Mouse (Mus musculus): ENCODE results near the gene Lyrm9.
"Not testable (repeated sequence)": the region's sequence is repeated elsewhere in the genome, so short reads cannot be mapped to it uniquely, and the experiment has no call there.

The Lyrm9 gene

DNA sequence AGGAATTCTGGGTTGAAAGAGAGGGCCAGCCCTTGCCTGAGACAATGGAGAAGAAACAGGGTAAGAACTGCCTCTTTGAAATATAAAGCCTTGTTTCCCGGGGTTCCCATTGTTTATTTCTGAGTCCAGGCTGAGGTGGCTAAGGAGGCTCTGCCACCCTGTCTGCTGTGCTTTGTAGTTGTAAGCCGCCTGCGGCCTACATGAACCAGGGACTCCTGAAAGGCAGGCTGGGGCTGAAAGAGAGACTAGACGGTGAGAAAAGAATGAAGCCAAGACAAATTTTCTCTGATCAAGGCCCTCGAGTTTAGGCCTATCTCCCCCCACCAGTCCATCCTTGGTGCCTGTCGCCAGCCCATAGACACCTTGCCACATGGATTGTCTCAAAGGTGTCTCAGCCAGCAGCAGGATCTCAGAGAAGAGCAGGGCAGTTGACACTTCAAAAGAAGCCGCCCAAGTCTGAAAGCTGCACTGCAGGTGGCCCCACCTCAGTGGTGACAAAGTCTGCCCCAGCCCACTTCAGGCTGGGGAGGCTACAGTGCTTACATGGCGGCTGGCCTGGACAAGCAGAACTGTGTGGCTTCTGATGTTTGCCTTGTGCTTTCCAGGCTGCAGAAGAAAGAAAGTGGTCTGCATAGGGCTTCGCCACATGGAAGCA lies 25.0 kb downstream of the Lyrm9 start:
- no peak for DNase-seq (ENCODE audit: low spot score in 2 of 2)

DNA sequence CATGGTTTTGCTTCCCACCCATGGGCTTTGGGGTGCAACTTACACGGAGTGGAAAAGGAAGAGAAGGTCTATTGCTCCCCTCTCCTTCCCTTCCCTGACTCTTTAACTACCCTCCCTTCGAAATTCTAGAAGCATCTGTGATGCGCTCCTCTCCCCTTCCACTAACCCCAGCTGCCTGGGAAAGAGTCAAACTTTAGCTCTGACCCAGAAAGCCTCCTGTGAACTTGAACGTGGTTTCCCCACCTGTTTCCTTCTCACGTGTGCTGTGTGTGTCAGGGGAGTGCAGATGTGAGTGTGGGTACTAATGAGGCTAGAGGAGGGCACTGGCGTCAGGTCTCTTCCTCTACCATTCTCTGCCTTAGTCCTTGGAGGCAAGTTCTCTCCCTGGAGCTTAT lies 25.5 kb downstream of the Lyrm9 start:
- no peak for DNase-seq (ENCODE audit: low spot score in 2 of 2)

DNA sequence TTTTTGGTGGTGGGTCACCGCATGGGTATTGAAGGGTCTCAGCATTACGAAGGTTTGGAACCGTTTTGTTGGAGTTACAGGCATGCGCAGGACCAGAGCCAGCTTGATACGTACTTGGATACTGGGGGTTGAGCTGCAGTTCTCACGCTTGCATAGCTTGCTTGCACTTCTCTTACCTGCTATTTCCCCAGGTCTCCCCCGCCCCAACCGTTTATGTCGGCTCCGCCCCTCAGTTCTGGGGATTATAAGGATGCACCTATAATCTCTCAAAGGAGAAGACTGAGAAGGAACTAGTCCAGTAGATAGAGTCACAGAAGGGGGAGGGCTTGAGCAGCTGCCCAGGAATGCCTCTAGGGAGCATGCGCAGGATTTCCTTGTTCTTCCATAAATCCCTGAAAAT lies 26.1 kb downstream of the Lyrm9 start:
- no peak for DNase-seq (ENCODE audit: low spot score in 2 of 2)

DNA sequence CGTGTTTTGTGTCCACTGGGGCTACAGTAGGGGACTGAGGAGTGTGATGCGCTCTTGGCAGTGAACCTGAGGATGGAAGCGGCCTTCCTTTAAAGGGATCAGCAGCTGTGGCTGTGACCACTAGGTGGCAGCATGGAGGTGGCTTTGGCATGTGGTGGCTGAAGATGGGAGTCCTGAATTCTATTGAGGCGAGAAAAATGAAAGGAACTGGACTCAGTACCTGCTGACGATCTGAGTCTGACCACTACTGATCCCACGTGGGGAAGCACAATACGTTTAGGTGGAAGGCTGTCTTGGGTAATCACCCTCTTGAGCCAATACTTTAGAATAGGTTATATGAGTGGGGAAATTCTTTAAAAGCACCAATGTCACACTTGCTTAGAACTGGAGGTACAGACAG lies 29.9 kb downstream of the Lyrm9 start:
- peak; percentile 39 to 75 for DNase-seq (ENCODE audit: low spot score in 2 of 2)

DNA sequence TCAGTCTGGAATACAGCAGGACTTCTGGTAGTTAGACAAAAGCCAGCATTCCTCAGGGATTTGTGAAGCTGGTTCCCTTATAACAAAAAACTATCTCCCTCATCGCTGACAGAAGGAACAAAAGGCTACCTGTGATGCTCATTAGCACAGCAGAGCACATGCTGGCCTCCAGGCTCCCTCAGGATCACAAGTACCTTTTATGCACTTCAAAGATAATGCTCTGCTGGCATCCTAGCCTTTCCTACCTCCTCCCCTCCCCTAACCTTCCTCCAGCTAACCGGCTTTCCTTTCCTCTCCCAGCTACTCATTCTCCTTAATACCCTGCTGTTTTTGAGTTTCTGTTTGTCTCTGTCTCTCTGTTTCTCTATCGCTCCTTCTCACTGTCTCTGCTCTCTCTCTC lies 31.2 kb downstream of the Lyrm9 start:
- no peak for DNase-seq (ENCODE audit: low spot score in 2 of 2)

DNA sequence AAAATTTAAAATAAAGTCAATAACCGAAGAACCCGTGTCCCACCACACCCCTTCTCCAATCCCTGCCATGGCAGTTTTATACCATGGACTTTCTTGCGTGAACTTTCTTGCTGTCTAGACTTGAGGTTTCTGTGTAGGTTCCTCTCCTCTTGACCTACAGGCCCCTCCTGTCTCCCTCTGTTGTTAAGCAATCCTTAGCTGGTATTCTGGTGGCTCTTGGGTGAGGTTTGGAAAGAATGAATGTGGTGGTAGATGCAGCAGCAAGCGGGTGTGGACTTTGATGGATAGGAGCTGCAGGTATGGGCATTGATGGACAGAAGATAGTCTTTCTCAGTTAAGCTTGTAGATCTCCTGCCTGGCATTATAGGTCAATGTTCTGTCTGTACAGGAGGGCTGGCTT lies 37.5 kb downstream of the Lyrm9 start:
- DNase-seq (ENCODE audit: low spot score in 2 of 2), result no peak

DNA sequence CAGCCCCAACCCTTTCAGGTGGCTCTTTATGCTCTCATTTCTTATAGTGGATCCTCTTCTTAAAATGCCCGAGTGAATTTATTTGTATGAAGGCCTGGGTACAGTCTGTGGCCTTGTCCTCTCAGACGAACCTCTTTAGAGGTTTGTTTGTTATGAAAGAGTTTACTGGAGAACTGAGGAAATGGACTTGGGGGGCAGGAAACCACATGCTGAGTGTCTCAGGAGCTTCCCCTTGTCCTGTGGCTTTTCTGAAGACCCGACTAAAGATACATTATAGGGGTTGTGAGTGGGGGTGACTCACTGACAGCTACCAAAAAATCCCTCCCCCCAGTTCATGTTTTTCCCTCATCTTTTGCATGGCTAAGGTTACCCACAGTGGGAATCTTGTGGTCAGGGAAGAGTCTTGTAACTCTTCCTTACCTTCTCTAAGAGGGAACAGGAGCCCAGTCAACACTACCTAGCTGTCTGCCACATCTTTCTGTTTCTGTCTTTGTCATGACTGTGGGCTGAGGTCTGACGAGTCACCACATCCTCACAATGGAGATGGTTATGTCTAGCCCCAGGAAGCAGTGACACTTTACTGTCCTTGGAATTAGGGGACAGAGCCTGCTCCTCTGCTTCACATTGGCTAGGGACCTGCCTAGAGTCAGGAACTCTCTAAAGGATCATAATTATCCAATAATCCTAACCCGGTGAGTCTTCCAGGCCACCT lies 38.3 kb downstream of the Lyrm9 start:
- no peak for DNase-seq (ENCODE audit: low spot score in 2 of 2)

DNA sequence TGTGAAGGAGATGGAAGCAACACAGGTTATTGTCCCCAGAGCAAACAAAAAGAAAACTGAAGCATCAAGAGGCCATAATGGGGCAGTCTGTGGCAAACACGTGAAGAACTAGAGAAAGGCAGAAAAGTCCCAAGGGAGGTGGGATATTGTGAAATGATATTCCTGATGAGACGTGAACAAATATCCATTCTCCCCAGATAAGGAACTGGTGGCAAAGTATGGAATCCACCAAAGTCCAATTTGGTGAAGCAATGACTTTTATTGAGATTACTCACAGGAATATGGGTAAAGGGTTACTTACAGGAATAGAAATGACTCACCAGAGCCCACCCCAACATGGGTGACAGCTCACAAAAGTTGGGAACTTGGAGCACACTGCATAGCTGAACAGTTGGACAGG lies 38.9 kb downstream of the Lyrm9 start:
- DNase-seq (ENCODE audit: low spot score in 2 of 2), result no peak

DNA sequence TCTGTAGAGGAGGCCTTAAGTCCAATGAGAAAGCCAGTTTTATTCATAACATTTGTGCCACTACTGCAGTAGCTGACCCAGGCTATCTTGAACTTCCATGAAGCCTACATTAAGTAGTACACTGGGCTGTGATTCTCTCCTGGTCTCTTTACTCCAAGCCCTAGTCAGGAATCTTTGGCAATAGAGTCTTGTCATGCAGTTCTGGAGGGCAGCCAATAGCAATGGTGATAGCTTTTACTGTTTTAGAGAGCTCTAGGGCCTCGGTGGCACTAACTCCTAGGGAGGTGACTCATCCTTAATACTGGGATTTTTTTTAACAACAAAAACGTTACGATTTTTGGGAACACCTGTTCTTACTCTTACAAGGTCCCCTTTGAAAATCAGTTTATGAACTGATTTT lies 40.1 kb downstream of the Lyrm9 start:
- no peak for DNase-seq (ENCODE audit: low spot score in 2 of 2)

DNA sequence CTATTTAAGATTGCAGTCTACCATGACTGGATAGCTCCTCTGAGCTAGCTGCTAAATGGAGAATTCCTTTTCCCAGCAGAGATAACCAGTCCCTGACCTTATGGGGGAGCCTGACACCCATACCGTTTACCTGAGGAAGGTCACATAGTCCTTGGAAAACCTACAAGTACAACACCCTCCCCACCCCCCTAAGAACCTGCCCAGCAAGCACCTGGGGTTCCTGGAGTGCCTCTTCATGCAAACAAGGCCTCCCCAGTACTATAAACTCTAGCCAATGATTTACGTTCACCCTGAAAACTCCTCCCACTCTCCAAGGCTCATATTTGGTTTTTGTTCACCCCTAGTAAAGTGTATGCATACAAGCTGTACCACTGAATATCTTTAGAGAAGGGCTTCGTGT lies 41.3 kb downstream of the Lyrm9 start:
- DNase-seq (ENCODE audit: low spot score in 2 of 2), result no peak

DNA sequence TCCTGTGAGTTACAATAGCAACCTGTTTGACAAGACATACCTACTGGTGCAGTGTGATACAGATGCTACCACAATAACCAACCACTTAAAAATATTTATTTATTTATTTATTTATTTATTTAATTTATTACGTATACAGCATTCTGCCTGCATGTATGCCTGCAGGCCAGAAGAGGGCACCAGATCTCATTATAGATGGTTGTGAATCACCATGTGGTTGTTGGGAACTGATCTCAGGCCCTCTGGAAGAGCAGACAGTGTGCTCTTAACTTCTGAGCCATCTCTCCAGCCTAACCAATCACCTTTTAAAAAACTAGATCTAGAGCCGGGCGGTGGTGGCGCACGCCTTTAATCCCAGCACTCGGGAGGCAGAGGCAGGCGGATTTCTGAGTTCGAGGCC lies 42.8 kb downstream of the Lyrm9 start:
- not testable (repeated sequence) for DNase-seq (ENCODE audit: low spot score in 2 of 2)

DNA sequence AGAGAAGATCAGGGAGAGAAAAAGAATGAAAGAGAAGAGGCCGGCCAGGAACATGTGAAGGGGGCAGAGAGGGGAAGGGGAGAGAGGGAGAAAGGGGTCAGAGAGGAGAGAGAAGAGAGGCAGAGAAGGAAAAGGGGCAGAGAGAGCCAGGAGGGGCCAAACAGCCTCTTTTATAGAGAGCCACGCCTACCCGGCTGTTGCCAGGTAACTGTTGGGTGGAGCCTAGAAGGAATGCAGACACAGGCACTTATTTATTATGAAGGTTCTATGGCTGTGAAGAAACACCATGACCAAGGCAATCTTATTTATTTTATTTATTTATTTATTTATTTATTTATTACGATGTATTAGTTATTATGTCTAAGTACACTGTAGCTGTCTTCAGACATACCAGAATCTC lies 44.5 kb downstream of the Lyrm9 start:
- no peak for DNase-seq (ENCODE audit: low spot score in 2 of 2)

DNA sequence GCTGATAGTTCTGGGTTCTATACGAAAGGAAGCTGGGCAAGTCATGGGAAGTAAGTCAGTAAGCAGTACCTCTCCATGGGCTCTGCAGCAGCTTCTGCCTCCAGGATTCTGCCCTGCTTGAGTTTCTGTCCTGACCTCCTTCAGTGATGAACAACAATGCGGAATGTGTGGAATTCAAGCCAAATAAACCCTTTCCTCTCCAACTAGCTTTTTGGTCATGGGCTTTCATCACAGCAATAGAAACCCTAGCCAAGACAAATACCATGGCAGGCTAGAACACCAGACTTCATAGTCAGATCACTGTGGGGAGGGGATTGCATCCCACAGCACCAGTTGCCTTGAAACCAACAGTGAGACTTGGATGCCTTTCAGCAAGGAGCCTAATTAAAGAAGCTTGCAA lies 46.4 kb downstream of the Lyrm9 start:
- DNase-seq (ENCODE audit: low spot score in 2 of 2), result no peak

DNA sequence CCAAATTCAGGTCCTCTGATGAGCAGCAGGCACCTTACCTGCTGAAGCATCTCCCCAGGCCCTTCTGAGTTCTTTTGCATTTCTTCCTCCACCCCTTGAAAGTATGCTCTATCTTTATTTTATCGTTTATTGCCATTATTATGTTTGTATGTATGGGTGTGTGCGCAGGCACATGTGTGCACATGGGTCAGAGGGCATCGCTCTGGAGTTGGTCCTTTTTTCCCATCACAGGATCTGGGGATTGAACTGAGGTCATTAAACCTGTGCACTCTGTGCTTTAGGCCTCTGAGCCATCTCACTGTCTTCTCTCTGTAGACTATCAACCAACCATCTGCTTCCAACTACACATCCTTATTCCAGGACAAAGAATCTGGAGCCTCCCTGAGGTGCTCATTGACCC lies 53.3 kb downstream of the Lyrm9 start:
- no peak for DNase-seq (ENCODE audit: low spot score in 2 of 2)

DNA sequence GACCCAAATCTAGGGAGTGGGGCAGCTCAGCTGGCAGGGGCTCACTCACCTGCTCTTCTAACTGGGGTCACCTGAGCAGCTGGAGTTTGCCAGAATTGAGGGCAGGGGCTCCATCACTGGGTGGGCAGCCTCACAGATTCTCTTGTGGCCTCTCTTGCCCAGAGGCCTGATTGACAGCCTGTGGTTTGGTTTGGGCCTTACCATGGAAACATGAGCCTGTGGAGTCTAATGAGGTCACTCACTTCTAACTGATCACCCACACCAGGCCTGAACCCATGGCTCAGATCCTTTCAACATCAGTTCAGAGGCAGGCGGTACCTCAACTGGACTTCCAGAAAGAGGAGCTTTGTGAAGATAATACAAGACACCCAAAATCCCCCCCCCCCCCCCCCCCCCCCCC lies 60.3 kb downstream of the Lyrm9 start:
- DNase-seq (ENCODE audit: low spot score in 2 of 2), result no peak

DNA sequence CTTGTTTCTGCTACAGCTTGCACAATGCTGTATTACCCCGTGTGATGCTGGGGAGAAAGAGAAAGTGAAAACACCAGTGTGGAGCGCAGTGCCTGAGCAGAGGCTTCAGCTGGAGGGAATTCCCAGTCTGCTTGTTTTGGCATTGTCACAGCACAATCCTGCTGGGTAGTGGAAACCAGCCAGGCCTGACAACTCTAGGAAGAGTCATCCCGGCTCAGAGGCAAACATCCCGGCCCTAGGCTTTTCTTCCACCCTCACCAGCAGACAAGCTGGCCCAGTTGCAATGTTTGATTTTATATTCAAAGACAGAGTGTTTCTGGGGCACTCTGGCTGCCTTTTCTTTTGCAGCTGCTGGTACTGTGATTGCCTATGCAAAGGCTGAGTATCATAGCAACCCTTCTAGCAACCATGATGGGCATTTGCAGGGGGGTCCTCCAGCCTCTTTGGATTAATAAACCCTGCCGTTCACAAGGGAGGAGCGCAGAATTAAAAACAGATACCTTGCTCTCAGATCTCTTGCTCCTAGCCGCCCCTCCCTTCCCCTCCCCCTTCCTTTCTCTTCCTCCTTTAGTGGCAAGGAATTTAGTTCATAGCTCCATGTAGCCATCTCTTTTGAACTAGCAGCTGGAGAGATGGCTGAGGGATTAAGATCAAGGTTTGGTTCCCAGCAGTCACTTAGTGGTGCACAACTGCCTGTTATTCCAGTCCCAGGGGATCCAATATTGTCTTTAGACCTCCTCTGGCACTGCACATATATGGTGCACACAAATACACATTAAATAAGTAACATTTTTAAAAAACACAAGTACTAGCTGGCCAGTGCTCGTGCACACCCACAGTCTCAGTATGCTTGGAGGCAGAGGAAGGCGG lies 61.0 kb downstream of the Lyrm9 start:
- DNase-seq (ENCODE audit: low spot score in 2 of 2), result peak in 1 of 2 experiments; percentile 10

DNA sequence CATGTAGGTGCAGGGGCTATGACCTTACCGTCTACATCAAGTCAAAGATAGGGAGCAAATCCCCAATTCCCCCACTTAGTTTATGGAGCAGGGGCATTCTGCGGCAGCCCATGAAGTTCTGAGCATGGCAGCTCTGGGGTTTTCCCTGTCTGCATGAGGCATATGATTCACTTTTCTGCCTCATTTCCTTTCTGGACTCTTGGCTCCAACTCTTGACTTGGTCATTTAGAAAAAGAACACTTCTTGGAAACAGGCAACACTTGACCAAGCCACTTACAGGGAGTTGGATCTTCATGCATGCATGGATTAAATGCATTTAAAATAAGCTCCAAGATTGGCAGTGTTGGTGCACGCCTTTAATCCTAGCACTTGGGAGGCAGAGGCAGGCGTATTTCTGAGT lies 62.8 kb downstream of the Lyrm9 start:
- DNase-seq (ENCODE audit: low spot score in 2 of 2), result no peak

Measured in spleen, postnatal 14 days (tissue).